Mouse (Mus musculus): ENCODE measurements around the gene Ubtd1.

Ubtd1 gene

DNA sequence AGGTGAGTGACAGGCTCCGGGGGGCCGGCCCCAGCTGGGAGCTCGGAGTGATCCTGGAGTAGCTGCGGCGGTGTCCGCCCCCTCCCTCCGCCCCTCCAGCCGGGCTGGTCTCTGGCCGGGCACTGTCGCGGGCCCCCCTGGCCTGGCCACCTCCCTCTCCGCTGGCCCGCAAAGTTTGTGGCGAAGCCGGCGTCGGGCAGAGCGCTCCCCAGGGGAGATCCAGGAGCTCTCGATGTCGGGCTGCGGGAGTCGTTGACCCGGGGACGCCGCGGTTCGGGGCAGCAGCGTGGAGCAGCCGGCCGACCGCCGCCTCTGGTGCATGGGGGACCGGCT is at the start of gene Ubtd1:
Ubtd1 (plus strand) TSS at position 169 of the 333 bp plus-strand sequence.
- DNase-seq (ENCODE audit: low read depth, low spot score), result no peak

DNA sequence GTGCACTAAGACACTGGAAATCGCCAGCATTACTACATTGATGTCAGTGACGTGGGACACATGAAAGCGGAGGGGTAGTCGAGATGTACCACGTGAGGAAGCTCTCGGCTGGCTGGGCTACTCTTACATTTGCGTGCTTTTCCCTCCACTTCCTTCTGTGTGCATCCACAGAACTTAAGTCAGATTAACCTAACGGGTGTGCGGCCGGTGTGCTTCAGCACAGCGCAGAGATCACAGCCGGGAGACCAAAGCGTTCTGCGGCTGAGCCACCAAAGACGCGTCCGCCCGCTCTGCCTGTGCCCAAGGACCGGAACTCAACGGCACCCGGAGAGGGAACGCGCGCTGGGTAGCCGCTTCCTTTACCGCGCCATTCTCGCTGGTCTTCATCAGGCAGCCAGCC is 48.9 kb upstream of the Ubtd1 start:
- peak; percentile 80 for DNase-seq (ENCODE audit: low read depth, low spot score)

- DNase-seq (ENCODE audit: low read depth, low spot score), result peak; percentile 98
These were observed 48.1 kb upstream of the Ubtd1 start, which contains the start of the genes Exosc1 and Zdhhc16 for GRCm38 (mm10) chr19:41933179-41934086. Gene Exosc1, minus strand, starts transcription at chr19:41933423. Gene Zdhhc16, plus strand, starts transcription at chr19:41933480.

GRCm38 (mm10) chr19:41934124-41934523 is 47.4 kb upstream of the Ubtd1 start:
- no peak for DNase-seq (ENCODE audit: low read depth, low spot score)

GRCm38 (mm10) chr19:41935921-41936320 is 45.6 kb upstream of the Ubtd1 start:
- no peak for DNase-seq (ENCODE audit: low read depth, low spot score)

GRCm38 (mm10) chr19:41938539-41938938 is 43.0 kb upstream of the Ubtd1 start:
- DNase-seq (ENCODE audit: low read depth, low spot score), result no peak

DNA sequence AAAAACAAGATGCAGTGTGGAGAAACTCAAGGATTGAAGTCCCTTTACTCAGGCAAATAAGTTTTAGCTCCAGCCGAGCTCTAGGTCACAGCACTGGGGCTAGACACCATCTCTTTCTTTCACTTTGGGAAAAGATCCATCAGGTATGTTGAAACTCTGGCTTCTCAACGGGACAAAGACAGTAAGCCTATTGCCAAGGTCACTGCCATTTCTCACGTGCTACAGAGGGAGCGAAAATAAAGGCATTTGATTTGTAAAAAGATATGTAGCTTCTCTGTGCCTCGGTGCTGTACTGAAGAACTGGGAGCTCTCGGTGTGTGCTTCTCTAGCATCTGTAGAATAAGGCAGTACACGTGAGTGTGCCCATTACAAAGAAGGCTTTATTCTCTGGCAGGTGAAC is 37.7 kb upstream of the Ubtd1 start:
- no peak for DNase-seq (ENCODE audit: low read depth, low spot score)

GRCm38 (mm10) chr19:41952287-41952686 is 29.3 kb upstream of the Ubtd1 start:
- DNase-seq (ENCODE audit: low read depth, low spot score), result no peak

- no peak for DNase-seq (ENCODE audit: low read depth, low spot score)
These were observed 28.0 kb upstream of the Ubtd1 start for GRCm38 (mm10) chr19:41953574-41953973.

- peak; percentile 31 for DNase-seq (ENCODE audit: low read depth, low spot score)
These were observed 11.9 kb upstream of the Ubtd1 start for GRCm38 (mm10) chr19:41969618-41970017.

DNA sequence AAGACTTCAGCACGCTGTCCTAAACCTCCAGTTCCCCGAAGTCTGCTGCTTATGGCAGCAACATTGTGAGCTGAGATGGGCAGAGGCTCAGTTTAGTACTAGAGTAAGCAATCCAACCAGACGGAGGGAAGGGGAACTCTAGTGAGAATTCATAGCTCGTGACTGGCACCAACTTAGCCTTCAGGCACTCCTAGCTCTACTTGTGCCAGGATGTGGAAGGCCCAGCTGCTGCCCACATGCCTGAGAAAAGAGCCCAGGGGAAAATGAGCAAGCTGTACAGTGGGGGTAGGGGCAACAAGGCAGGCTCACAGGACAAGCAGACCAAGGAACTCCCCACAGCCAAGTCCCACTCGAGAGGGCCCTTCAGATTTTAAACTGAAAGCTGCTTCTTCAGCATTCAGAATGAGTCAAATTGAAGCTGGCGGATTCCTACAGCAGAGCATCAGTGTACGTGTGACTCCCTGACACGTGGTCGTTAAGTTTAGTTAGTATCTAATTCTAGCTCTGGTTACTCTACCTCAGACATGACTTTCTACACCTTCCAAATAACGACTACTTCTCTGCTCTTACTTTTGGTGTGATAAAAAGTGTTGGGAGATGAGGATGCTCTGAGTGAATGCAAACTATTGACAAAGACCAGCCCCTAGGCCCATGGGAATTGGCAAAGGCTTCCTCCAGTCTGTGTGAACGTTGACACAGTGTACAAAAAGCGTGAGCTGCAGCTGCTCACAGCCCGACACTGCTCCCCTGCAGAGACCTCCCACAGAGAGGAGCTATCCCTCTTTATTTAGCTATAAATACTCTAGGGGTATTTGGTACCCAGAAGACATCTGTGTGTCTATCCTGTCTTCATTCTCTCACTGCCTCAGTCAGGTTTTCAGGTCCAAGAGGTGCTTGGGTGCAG is 7.4 kb upstream of the Ubtd1 start:
- DNase-seq (ENCODE audit: low read depth, low spot score), result no peak

DNA sequence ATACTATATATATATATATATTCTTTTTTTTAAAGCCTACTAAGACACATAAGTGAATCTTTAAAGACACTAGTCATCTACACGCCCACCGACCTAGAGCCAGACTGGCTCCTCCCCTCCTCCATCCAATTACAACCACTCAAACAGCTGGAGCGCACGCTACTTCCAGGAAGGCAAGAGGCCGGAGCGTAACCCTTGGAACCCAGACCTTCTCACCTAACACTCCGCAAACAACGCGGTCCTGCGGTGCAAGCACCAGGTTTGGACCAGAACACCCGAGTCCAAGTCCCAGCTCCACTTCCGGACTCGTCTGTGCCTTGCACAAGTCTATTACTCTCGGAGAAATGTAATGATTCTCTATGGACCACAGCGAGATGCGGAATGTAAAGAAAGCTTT is 1.1 kb upstream of the Ubtd1 start:
- DNase-seq (ENCODE audit: low read depth, low spot score), result peak; percentile 63

DNA sequence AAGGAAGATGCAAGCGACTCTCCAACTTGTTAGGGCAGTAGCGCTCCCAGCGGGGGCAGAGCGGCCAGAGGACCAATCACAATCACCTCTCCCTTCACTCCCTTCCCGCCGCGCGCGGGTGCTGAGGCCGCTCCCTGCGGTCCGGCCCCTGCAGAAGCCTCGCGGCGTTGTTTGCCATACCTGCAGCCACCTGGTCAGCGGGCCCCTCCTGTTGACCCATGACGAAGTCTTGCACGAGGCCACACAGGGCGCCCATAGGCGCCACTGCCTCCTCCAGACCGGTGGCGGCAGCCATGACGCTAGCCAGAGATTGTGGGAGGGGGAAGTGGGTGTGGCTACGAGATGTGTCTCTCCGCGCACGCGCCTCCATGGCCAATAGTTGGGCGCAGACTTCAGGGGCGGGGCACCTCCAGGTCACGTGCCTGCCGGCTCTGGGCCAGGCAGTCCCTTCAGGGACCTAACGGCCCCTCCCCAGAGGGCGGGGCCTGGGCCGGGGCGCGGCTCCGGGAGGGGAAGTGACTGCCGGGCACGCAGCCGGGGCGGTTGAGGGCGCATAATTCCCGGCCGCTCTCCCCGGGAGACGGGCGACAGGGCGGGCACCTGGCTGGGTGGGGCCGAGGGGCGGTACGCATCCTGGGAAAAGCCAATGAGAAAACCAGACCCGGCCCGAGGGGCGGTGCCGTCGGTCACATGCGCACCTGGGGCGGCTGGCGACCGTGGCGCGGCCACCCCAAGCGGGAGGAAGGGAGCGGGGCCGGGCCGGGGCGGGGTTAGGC is 556 bp upstream of the Ubtd1 start, which contains the start of gene Mms19:
Mms19 (minus strand) TSS at position 339 of the 776 bp plus-strand sequence.
- peak; percentile 99 for DNase-seq (ENCODE audit: low read depth, low spot score)

DNA sequence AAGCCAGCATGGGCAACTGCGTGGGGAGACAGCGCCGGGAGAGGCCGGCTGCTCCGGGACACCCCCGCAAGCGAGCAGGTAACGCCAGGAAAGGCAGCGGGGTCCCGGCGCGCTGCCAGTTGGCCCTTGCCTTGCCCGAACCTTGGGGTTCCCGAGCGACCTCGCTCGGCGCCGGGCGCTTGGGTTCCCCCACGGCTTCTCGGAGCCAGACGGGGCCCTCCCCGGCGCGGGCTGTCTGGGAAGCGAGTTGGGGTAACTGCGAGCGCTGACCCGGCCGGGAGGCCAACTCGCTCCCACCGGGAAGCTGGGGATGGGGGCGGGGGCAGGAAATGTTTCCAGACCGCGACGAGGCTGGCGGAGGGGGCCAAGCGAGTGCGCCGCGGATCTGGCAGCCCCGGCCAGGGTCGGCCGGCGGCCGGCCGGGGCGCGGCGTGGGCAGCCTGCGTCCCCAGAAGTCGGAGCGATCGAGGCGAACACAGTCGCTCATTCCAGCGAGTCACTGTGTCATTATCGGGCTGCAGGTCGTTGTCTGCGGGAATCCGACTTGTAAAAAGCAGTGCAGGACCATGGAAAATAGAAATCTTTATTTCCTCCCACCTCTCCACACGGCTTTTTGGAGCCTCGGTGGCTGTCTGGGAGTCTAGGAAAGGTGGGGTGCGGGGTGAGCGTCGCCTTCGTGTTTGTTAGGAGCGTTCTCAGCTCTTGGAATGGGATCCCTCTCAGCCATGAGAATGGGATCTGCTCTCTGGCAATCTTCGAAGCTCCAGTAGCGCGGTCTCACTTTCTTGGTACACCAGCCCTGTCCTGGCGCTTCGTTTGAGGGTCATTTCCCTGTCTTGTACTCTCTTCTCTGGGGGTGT is 598 bp downstream of the Ubtd1 start:
- peak; percentile 58 for DNase-seq (ENCODE audit: low read depth, low spot score)

DNA sequence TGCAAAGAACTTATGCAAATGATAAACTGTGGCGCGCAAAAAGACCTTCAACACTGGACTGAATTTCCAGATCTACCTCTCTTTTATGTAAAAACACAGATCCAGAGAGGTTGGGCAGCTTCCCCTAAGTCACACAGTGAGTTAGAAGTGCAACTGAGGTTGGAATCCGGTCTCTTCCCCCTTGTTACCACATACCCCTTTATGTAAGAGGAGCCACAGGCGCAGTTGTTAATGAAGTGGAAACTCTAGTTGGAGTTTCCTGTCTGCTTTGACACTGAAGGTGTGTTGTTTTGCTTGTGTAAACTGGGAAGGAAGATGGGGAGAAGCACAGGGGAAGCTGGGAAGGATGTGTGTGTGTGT is 1.2 kb downstream of the Ubtd1 start:
- DNase-seq (ENCODE audit: low read depth, low spot score), result peak; percentile 26

DNA sequence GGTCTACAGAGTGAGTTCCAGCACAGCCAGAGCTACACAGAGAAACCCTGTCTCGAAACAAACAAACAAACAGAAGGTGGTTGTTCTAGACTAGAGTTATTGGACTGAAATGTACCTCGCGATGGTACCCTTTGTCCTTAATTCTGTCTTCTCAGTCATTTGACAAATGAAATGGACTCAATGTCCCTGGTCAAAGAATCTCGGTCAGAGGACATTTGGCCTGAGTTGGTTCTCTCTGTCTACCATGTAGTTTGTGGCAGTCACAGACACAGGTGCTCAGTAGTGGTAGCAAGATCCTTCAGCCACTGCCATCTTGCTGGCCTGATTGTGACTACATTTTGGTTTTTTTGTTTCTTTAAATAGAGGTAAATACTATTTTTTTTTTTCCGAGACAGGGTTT is 4.4 kb downstream of the Ubtd1 start:
- DNase-seq (ENCODE audit: low read depth, low spot score), result no peak

DNA sequence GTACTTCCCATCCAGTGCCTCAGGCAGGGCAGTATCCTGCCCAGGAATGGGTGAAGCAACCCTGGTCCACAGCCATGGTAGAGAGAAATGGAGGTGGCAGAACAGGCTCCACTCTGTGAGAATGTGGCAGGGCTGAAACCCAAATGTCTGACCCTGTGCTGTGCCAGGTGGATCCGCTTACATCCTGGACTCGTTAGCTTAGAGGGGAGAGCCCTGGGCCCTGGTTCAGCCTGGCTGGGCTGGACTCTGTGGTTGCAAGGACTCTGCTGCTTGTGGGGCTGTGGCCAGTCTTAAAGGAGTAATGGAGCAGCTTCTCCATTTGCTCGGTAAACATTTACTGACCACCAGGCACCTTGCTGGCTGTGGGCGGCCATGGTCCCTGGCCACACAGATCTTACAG is 5.6 kb downstream of the Ubtd1 start:
- DNase-seq (ENCODE audit: low read depth, low spot score), result no peak

DNA sequence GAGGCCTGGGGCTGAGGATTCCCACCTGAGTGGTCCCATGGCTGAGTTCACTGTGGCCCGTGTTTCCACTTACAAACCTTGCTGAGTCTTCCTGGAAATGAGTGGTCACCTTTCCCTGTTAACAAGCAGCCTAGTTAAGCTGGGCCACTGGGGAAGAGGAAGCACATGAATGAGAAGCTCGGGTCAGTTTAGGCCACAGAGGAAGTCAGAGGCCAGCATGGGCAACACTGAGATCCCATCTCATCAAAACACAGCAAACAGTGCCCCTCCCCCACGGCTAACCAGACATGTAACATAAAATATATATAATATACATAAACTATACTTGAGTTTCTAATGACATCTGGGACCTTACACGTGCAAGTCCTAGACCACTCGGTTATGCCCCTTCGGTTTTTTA is 8.2 kb downstream of the Ubtd1 start:
- no peak for DNase-seq (ENCODE audit: low read depth, low spot score)

- no peak for DNase-seq (ENCODE audit: low read depth, low spot score)
These were observed 10.4 kb downstream of the Ubtd1 start for GRCm38 (mm10) chr19:41991926-41992477.

DNA sequence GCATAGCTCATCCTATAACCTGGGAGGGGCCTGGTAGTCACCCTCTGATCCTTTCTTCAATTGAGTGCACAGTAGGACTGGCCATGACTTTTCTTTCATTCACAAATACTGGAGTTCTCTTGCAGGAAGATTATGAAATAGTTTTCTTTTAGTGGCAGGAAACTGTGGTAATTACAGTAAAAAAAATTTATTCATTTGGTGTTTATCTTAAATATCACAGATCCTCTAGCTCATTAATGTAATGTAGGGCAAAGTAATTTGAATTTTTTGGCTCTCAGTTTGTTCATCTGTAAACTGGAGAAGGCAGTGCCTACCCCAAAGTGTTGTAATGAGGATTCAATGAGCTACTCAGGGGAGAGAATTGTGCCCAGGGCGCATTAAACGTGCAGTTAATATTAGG is 11.4 kb downstream of the Ubtd1 start:
- DNase-seq (ENCODE audit: low read depth, low spot score), result no peak
